Mouse (Mus musculus): ENCODE results near the gene Dnah17. TPM values are rescaled to one million over a fixed set of nuclear protein-coding genes. Genes with fewer than 3 reads are reported as not detected.

Dnah17 gene
- polyA plus RNA-seq, 1 experiment: 0.16 TPM

GRCm38 (mm10) chr11:117973569-117973968 lies 156.9 kb downstream of the Dnah17 start:
- Histone ChIP-seq H3ac (ENCODE audit: control insufficient read depth, insufficient read length) (no peak overlapping the region), H3K4me3 (no peak overlapping the region), H3K4me2 (ENCODE audit: low read depth) (no peak overlapping the region), H3K36me3 (ENCODE audit: control insufficient read depth, insufficient read depth) (no peaks in the 10 kb centered on the region), H3K27me3 (ENCODE audit: control insufficient read depth, insufficient read depth, insufficient read length) (no peaks in the 10 kb centered on the region), H3K79me2 (ENCODE audit: control insufficient read depth, insufficient read depth) (peaks cover 1% of the 10 kb centered on the region)
- TF ChIP-seq MAX (IDR thresholded peaks at IDR 0.05; ENCODE audit: low read depth): no peak
- no peak for TF ChIP-seq MYOG (IDR thresholded peaks at IDR 0.05; ENCODE audit: control insufficient read depth in 1 of 3, insufficient read depth in 1 of 3, insufficient read length in 2 of 3, low read depth in 2 of 3)
- no peak for TF ChIP-seq POLR2A (IDR thresholded peaks at IDR 0.05; ENCODE audit: insufficient read length, low read depth)
- TF ChIP-seq USF1 (IDR thresholded peaks at IDR 0.05; ENCODE audit: low read depth): no peak
- TF ChIP-seq TCF12 (IDR thresholded peaks at IDR 0.05; ENCODE audit: insufficient read depth, poor library complexity, severe bottlenecking): no peak
- TF ChIP-seq CEBPB (IDR thresholded peaks at IDR 0.05; ENCODE audit: insufficient read depth, poor library complexity, severe bottlenecking): no peak
- no peak for TF ChIP-seq E2F4 (IDR thresholded peaks at IDR 0.05; ENCODE audit: insufficient read depth)
- TF ChIP-seq POLR2AphosphoS2 (IDR thresholded peaks at IDR 0.05; ENCODE audit: insufficient read length, low read depth): no peak

DNA sequence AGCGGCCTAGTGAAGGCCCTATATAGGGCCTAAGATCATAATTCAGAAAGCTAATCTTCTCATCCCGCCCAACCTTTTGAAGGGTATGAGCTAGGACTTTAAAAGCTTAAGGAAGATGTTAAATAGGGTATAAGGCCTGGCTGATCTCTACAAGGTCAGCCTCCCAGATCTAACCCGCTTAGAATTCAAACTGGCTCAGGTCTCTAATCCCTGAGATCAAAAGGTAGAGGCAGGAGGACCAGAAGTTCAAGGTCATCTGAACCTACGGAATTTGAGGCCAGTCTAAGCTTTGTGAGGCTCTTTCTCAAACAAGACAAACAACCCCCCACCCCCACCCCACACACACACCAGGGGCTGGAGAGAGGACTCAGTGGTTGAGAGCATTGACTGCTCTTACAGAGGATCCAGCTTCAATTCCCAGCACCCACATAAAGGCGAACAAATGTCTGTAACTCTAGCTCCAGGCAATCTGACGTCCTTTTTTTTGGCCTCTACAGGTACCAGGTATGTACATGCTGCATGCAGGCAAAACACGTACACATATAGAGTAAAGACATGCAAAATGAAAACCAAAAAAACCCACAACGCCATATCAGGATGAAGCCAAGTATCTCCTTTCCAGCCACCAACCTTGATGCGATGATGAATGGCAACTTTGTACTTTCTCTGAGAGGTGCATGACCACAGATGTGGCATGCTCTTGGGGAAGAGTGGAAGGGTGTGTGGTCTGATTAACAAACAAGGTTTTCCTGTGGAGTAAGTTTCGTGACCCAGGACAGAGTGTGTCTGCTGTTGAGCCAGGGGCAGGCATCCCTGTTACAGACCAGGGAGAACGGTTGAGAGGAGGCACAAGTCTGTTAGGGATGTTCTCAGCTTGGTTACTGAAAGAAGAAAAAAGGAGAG lies 157.5 kb downstream of the Dnah17 start:
- no peak overlapping the region for H3ac ChIP-seq (ENCODE audit: control insufficient read depth, insufficient read length)
- H3K36me3 ChIP-seq (ENCODE audit: control insufficient read depth, insufficient read depth): no peaks in the 10 kb centered on the region
- no peak for TF ChIP-seq SRF (IDR thresholded peaks at IDR 0.05; ENCODE audit: control insufficient read depth, insufficient read length, low read depth)
- TF ChIP-seq REST (IDR thresholded peaks at IDR 0.05; ENCODE audit: insufficient read depth, insufficient read length): no peak
- no peaks in the 10 kb centered on the region for H3K27me3 ChIP-seq (ENCODE audit: control insufficient read depth, insufficient read depth, insufficient read length)
- peaks cover 8% of the 10 kb centered on the region for H3K79me2 ChIP-seq (ENCODE audit: control insufficient read depth, insufficient read depth)
- no peak overlapping the region for H3K4me2 ChIP-seq (ENCODE audit: low read depth)
- H3K4me3 ChIP-seq: no peak overlapping the region

Other genes with a start within 250 kb of the Dnah17 start
- gene Socs3, start 160.6 kb downstream of the Dnah17 start, polyA plus RNA-seq (2012; fragmentation: generic; extraction: Trizol): 27.3 TPM
- gene Pgs1, start 144.3 kb downstream of the Dnah17 start, polyA plus RNA-seq (2012; fragmentation: generic; extraction: Trizol): 61.6 TPM
- gene Cyth1, start 118.0 kb upstream of the Dnah17 start, polyA plus RNA-seq (2012; fragmentation: generic; extraction: Trizol): 16.1 TPM
- 19.5 TPM for gene Usp36, start 159.6 kb upstream of the Dnah17 start, polyA plus RNA-seq (2012; fragmentation: generic; extraction: Trizol)
- 0.60 TPM for gene Cep295nl, start 211.9 kb upstream of the Dnah17 start, polyA plus RNA-seq (2012; fragmentation: generic; extraction: Trizol)
- 321 TPM for gene Timp2, start 225.1 kb upstream of the Dnah17 start, polyA plus RNA-seq (2012; fragmentation: generic; extraction: Trizol)